Mouse (Mus musculus): Measurements from ENCODE around the gene Ets2.

The Ets2 gene

GRCm38 (mm10) chr16:95767246-95767645 is 65.4 kb downstream of the Ets2 start:
- no peak for DNase-seq (ENCODE audit: low read depth, low spot score)

GRCm38 (mm10) chr16:95769066-95769995 is 67.5 kb downstream of the Ets2 start:
- no peak for DNase-seq (ENCODE audit: low read depth, low spot score)

- no peak for DNase-seq (ENCODE audit: low read depth, low spot score)
Observed at GRCm38 (mm10) chr16:95769996-95770334, 68.1 kb downstream of the Ets2 start.

- DNase-seq (ENCODE audit: low read depth, low spot score): no peak
Observed at GRCm38 (mm10) chr16:95770402-95770801, 68.5 kb downstream of the Ets2 start.

All from c-Kit-negative CD71-positive TER-119-positive erythroid progenitor cells, embryonic 14.5 days (primary cell).